In the genomic region with DNA sequence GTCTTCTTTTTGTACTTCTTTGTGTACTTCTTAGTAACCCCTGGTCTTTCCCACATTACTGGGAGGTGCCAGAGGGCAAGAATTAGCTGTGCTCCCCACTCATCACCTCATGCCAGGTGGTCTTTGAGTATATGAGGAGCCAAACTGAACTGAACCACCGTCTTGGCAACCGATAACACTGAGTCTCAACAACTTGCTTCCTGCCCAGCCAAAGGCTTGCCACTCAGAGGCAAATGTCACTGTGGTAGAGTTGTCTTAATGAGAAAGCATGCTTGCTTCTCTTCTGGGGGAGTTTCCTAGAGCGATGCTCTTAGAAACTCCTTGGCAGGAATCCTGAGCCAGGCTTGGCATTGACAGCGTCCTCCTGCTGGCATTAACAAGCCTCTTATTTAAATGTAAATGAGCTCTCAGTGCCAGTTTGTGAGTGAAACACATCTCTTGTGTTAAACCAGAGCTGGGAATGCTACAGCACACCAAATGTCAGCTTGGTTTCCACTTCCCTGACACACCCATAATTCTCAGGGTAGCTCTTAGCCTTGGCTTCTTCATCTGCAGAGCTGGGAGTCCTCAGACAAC, we compare ENCODE assay signal across 10 mouse cellular contexts.
A peak's percentile ranks its signal among the peaks of the same experiment; 100 is the strongest.
DNase-seq lines count a peak whose midpoint lies in the region; TF ChIP-seq lines count a peak whose summit lies in the region.
"Had no signal": no experiment of that assay in that cellular context is flagged by ENCODE, and none has a peak within 500 bp of the region (broad histone marks: within the 10 kb centered on the region; RNA-seq: fewer than 3 reads in every experiment).

No protein-coding gene starts in this region.

- H3K9ac ChIP-seq in heart, adult 2 months (ENCODE audit: low read depth, low read length) = no peak overlapping the region
- H3K9ac ChIP-seq: heart, embryonic 13.5 days; midbrain, embryonic 12.5 days had no signal

- no peaks in the 10 kb centered on the region for H3K9me3 ChIP-seq in heart, embryonic 10.5 days
- H3K9me3 ChIP-seq: heart, embryonic 13.5 days; midbrain, embryonic 12.5 days had no signal

- no peaks in the 10 kb centered on the region for H3K27me3 ChIP-seq in heart, adult 2 months (ENCODE audit: control insufficient read depth, insufficient read depth, low read length)
- H3K27me3 ChIP-seq in heart, embryonic 10.5 days (ENCODE audit: insufficient read depth, poor library complexity, severe bottlenecking) = no peaks in the 10 kb centered on the region
- H3K27me3 ChIP-seq: midbrain, embryonic 12.5 days had no signal

- DNase-seq in ovary, adult 18-20 months (ENCODE audit: low spot score) = peak; percentile 15
- no peak for DNase-seq in ovary, postnatal 10 days (ENCODE audit: low spot score)
- peak; percentile 81 to 91 for DNase-seq in frontal cortex, adult 2 months (ENCODE audit: extremely low spot score in 1 of 2, low spot score in 1 of 2)
- DNase-seq in left cerebral cortex, adult 2 months (ENCODE audit: extremely low spot score in 1 of 2, low spot score in 2 of 2) = peak; percentile 62 to 65
- DNase-seq in telencephalon, adult 2 months (ENCODE audit: low read depth, low spot score) = peak; percentile 92
- no peak for DNase-seq in heart, adult 11 months
- no peak for DNase-seq in heart, adult 2 months
- DNase-seq in heart, embryonic 10.5 days (ENCODE audit: low spot score) = no peak

- no peak overlapping the region for H3K4me3 ChIP-seq in left cerebral cortex, adult 2 months
- H3K4me3 ChIP-seq in heart, adult 2 months = no peak overlapping the region
- no peak overlapping the region for H3K4me3 ChIP-seq in heart, embryonic 10.5 days
- H3K4me3 ChIP-seq: heart, embryonic 13.5 days; midbrain, embryonic 12.5 days had no signal

- H3K79me2 ChIP-seq in heart, adult 2 months (replicated peaks; ENCODE audit: control insufficient read depth, insufficient read depth, low read length) = no peaks in the 10 kb centered on the region

- no peak for TF ChIP-seq EP300 in heart, adult 2 months (IDR thresholded peaks at IDR 0.05; ENCODE audit: insufficient read depth, low read depth, low read length)

- peaks cover 6% of the 10 kb centered on the region for H3K4me1 ChIP-seq in heart, adult 2 months (ENCODE audit: control insufficient read depth, insufficient read depth, low read length)
- peaks cover 5% of the 10 kb centered on the region; the same call in 1 of the 2 replicates for H3K4me1 ChIP-seq in heart, embryonic 10.5 days

- H3K27ac ChIP-seq in left cerebral cortex, adult 2 months = no peak overlapping the region
- H3K27ac ChIP-seq in heart, adult 2 months = no peak overlapping the region
- no peak overlapping the region for H3K27ac ChIP-seq in heart, embryonic 10.5 days
- H3K27ac ChIP-seq: heart, embryonic 13.5 days; midbrain, embryonic 12.5 days had no signal

- no peak; the same call in 1 of the 2 replicates for TF ChIP-seq CTCF in left cerebral cortex, adult 2 months (IDR thresholded peaks at IDR 0.05)
- TF ChIP-seq CTCF in heart, adult 2 months (IDR thresholded peaks at IDR 0.05) = no peak

- 68% methylated on average over 4 of the region's 4 CpGs for WGBS in heart, adult 2 months
- WGBS in heart, embryonic 10.5 days = 65% methylated on average over 4 of the region's 4 CpGs

- peaks cover 5% of the 10 kb centered on the region for H3K36me3 ChIP-seq in heart, adult 2 months (ENCODE audit: control insufficient read depth, insufficient read depth, low read length)
- no peaks in the 10 kb centered on the region for H3K36me3 ChIP-seq in heart, embryonic 10.5 days
- H3K36me3 ChIP-seq: heart, embryonic 13.5 days; midbrain, embryonic 12.5 days had no signal

- intact Hi-C loops in left cerebral cortex, adult 2 months (cut with DNase I) = loop anchor here (1.0 kb wide), 1 partner anchor 43 kb away; no protein-coding TSS in a partner anchor
- intact Hi-C loops in heart, adult 2 months (cut with DNase I) = no loop called here

- no peak for TF ChIP-seq POLR2A in heart, adult 2 months (IDR thresholded peaks at IDR 0.05; ENCODE audit: insufficient read depth, low read depth, low read length)

Comparison
In these comparisons a context has a peak if more than half of its experiments do, and no peak if none do; other contexts are left out.
1. DNase-seq: peak in ovary, adult 18-20 months (single experiment), frontal cortex, adult 2 months (2 of 2), left cerebral cortex, adult 2 months (2 of 2) and telencephalon, adult 2 months (single experiment); none in ovary, postnatal 10 days (single experiment), heart, adult 11 months (single experiment), heart, adult 2 months (0 of 2) and heart, embryonic 10.5 days (single experiment).